Mouse (Mus musculus) CD4-positive, CD25-positive, alpha-beta regulatory T cell, adult 2 months (primary cell): Measurements from ENCODE around the gene Shf.

Source experiments
- DNase-seq: peaks from one replicate; pipeline ENCODE4 v3.0.0-alpha.2; 2012; ENCODE audit warnings: low read depth, low spot score

Gene Shf

DNA sequence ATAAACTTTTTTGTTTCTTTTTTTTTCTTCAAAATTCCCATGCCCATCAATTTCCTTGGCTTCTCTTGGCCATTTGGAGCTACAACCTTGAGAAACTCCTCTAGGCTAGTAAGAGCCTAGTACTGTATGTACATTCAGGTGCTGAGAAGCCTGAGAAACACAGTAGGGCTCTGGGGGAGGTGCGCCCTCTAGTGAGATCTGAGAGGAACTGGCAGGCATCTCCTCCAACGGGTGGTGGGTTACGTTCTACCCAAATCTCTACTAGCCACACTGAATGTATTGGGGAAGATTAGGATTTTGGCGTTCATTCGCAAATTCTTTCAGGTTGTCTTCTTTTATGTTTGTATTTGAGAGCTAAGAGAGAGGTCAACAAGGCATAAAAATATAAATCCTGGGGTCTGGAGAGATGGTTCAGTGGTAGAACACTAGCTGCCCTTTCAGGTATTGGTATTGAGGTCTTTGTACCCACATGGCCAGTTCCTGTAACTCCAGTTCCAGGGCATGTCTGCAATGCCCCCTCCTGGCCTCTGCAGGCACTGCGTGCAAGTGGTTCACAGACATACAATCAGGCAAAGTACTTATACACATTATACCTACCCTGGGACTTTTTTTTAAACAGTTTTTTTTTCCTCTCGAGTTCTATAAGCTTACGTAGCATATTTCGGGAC is 66.3 kb downstream of the Shf start:
- peak; percentile 88 for DNase-seq

DNA sequence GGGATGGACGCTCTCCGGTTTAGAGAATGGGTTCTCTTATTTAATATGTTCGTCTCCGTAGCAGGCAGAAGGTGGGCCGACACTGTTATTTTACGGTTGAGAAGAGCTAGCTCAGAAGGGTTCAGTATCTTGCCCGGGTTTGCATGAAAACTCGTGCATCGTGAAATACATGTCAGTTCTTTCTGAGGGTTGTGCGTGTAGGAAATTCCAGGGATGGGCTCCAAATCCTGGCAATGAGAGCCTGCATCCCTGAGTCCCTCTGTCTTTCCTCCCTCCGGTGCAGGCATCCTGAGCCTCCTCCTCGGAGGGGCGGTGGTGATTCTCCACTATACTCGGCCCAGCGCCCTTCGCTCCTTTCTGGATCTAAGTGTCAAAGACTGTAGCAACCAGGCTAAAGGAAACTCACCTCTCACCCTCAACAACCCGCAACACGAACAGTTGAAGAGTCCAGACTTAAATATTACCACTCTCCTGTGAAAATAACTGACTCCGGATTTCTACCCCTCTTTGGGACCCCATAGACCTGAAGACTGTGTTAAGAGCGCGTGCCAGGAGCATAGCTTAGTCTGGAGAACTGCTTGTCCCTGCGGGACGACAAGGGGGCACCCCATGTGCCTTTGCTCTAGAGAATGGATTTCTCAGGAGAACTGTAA is 66.9 kb downstream of the Shf start:
- DNase-seq: no peak

DNA sequence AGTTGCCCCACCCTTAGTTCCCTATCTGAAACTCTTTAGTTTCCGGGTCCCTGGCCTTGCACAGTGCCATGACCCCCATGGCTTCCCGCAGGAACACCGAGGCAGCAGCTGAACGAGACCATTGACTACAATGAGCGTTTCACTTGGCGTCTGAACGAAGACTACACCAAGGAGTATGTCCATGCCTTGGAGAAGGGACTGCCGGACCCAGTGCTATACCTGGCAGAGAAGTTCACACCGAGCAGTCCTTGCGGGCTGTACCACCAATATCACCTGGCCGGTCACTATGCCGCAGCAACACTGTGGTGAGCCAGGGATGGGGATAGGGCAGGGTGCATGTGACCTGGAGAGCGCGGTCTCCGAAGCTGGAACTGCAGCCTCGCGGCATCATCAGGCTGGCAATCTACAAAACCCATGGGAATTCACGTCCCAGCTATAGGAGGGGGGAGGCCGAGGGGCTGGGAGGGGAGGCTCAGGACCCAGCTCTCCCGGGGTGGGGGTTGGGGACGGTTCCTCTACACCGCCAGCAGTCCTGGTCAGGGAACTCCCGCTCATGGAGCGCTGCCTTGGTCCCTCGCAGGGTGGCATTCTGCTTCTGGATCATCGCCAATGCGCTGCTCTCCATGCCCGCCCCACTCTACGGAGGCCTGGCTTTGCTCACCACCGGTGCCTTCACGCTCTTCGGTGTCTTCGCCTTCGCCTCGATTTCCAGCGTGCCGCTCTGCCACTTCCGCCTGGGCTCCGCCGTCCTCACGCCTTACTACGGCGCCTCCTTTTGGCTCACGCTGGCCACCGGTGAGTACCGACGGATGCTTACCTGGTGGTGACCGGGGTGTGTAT is 67.7 kb downstream of the Shf start:
- peak; percentile 70 for DNase-seq

DNA sequence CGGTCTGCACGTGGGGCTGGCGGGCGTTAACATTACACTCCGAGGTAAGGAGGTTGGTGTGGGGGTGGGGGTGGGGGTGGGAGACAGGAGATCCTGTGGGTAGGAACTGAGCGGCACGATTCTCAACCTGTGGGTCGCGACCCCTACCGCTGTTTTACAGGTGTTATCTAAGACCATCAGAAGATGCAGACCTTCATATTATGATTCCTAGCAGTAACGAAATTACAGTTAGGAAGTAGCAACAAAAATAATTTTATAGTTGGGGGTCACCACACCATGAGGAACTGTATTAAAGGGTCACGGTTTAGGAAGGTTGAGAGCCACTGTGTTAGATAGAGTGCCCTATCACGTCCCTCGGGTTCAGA is 68.3 kb downstream of the Shf start:
- no peak for DNase-seq

DNA sequence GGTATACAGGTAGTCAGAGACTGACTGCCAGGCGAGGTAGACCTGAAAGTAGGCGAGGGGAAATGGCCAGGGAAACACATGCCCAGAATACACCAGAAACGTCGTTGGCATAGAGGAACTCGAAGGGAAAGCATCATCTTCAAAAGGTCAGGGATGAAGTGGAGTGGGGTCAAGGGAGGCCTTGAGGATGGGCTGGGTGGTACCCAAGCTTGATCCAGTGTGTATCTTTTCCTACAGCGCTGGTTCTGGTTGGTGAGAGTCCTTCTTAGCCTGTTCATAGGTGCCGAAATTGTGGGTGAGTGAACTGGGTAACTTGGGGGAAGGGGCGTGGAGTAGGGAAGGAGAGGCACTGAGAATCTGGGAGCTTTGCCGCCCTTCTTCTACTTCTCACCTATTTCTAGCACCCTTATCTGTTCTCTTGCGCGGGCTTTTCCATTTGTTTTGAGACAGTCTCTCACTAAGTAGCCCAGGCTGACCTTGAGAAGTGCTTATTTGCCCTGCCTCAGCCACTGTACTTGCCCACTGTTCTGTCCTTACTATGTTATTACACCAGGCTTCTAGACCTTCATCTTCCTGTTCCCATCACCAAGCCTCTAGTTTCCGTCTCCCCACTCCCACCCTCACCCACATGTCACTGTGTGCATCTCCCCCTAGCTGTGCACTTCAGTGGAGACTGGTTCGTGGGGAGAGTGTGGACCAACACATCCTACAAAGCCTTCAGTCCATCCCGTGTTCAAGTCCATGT is 68.9 kb downstream of the Shf start:
- DNase-seq: peak; percentile 24
